Mouse (Mus musculus) yolk sac, embryonic 10.5 days (tissue): Measurements from ENCODE around the gene Sh3d21.

Experiments used
- DNase-seq: peaks from one replicate; pipeline ENCODE4 v3.0.0-alpha.2; 2017; ENCODE audit warnings: low spot score

The Sh3d21 gene

GRCm38 (mm10) chr4:126109613-126110373 is 53.5 kb downstream of the Sh3d21 start:
- no peak for DNase-seq

GRCm38 (mm10) chr4:126108061-126108740 is 55.1 kb downstream of the Sh3d21 start:
- no peak for DNase-seq

GRCm38 (mm10) chr4:126105131-126105783 is 58.0 kb downstream of the Sh3d21 start:
- DNase-seq = no peak

GRCm38 (mm10) chr4:126104261-126105075 is 58.8 kb downstream of the Sh3d21 start:
- DNase-seq = peak; percentile 48

- peak; percentile 97 for DNase-seq
These were observed 59.7 kb downstream of the Sh3d21 start, which contains the start of gene Stk40 for GRCm38 (mm10) chr4:126103590-126104068. Gene Stk40 (plus strand): TSS chr4:126103957.

GRCm38 (mm10) chr4:126103057-126103581 is 60.2 kb downstream of the Sh3d21 start:
- peak; percentile 91 for DNase-seq

- no peak for DNase-seq
These were observed 61.0 kb downstream of the Sh3d21 start for GRCm38 (mm10) chr4:126102061-126102841.

- no peak for DNase-seq
These were observed 62.5 kb downstream of the Sh3d21 start for GRCm38 (mm10) chr4:126100764-126101163.
